11 mouse cellular contexts compared by ENCODE assay signal in genomic region chr11:57012287-57012921, GRCm38 (mm10). TPM values are rescaled to one million over a fixed set of nuclear protein-coding genes. Genes with fewer than 3 reads are reported as not detected.
DNase-seq lines count a peak whose midpoint lies in the region; ATAC-seq and TF ChIP-seq lines count a peak whose summit lies in the region.
"Had no signal": no experiment of that assay in that cellular context is flagged by ENCODE, and none has a peak within 500 bp of the region (broad histone marks: within the 10 kb centered on the region; RNA-seq: fewer than 3 reads in every experiment).

No protein-coding gene starts in this region.

- no peak for DNase-seq in heart, postnatal 0 days (ENCODE audit: low spot score)
- no peak for DNase-seq in heart, postnatal 10 days
- DNase-seq in embryonic facial prominence, embryonic 11.5 days (ENCODE audit: low spot score): no peak
- no peak for DNase-seq in hindbrain, embryonic 10.5 days (ENCODE audit: low spot score)
- DNase-seq in midbrain, embryonic 14.5 days: peak; percentile 54
- no peak for DNase-seq in adrenal gland, adult 18-20 months (ENCODE audit: low spot score in 2 of 2)
- DNase-seq in cerebellum, postnatal 25 days: no peak
- DNase-seq in left cerebral cortex, postnatal 10 days (ENCODE audit: extremely low spot score in 1 of 2, low spot score in 2 of 2): no peak
- DNase-seq: cerebellum, adult 11-12 months; liver, postnatal 0 days; thymus, adult 18-20 months had no signal

- H3K9me3 ChIP-seq in heart, postnatal 0 days (replicated peaks; ENCODE audit: control insufficient read depth, low read length): no peaks in the 10 kb centered on the region
- no peaks in the 10 kb centered on the region for H3K9me3 ChIP-seq in embryonic facial prominence, embryonic 11.5 days (replicated peaks; ENCODE audit: control insufficient read depth, low read length)
- H3K9me3 ChIP-seq in hindbrain, embryonic 10.5 days: no peaks in the 10 kb centered on the region
- no peaks in the 10 kb centered on the region for H3K9me3 ChIP-seq in midbrain, embryonic 14.5 days (ENCODE audit: control insufficient read depth, low read length)

- ATAC-seq in heart, postnatal 0 days (ENCODE audit: insufficient read depth, low read depth): no peak
- ATAC-seq in embryonic facial prominence, embryonic 11.5 days (replicated peaks; ENCODE audit: insufficient number of reproducible peaks, low FRiP score, low TSS enrichment, low read depth): no peak
- no peak for ATAC-seq in midbrain, embryonic 14.5 days (ENCODE audit: low FRiP score, low TSS enrichment)
- ATAC-seq: liver, postnatal 0 days had no signal

- WGBS in heart, postnatal 0 days: 47% methylated on average over 13 of the region's 13 CpGs
- WGBS in embryonic facial prominence, embryonic 11.5 days: 38% methylated on average over 13 of the region's 13 CpGs
- WGBS in hindbrain, embryonic 10.5 days: 40% methylated on average over 13 of the region's 13 CpGs
- WGBS in midbrain, embryonic 14.5 days: 18% methylated on average over 13 of the region's 13 CpGs

- no peak for TF ChIP-seq CTCF in heart, postnatal 0 days (IDR thresholded peaks at IDR 0.05; ENCODE audit: low read depth)

- no peak overlapping the region for H3K9ac ChIP-seq in heart, postnatal 0 days (replicated peaks; ENCODE audit: low read depth, low read length)
- H3K9ac ChIP-seq in embryonic facial prominence, embryonic 11.5 days (replicated peaks; ENCODE audit: low read length): no peak overlapping the region
- H3K9ac ChIP-seq in midbrain, embryonic 14.5 days (replicated peaks; ENCODE audit: low read length): peak overlapping the region; percentile 56
- H3K9ac ChIP-seq: liver, postnatal 0 days had no signal

- no peak for TF ChIP-seq EP300 in heart, postnatal 0 days (IDR thresholded peaks at IDR 0.05; ENCODE audit: low read depth)

- intact Hi-C loops in heart, postnatal 10 days (cut with DNase I): no loop called here
- intact Hi-C loops in left cerebral cortex, postnatal 10 days (cut with DNase I): loop anchor here (5.0 to 10.0 kb wide), 3 partner anchors 302 to 858 kb away; no protein-coding TSS in a partner anchor

- no peak overlapping the region for H3K27ac ChIP-seq in heart, postnatal 0 days (ENCODE audit: low read depth)
- no peak overlapping the region for H3K27ac ChIP-seq in embryonic facial prominence, embryonic 11.5 days (replicated peaks; ENCODE audit: low read depth, low read length)
- H3K27ac ChIP-seq in hindbrain, embryonic 10.5 days: no peak overlapping the region
- H3K27ac ChIP-seq in midbrain, embryonic 14.5 days (replicated peaks; ENCODE audit: low read depth, low read length): peak overlapping the region; percentile 65; the same call in 1 of the 2 replicates

- peak overlapping the region; percentile 69 for H3K4me2 ChIP-seq in heart, postnatal 0 days (ENCODE audit: low read depth, low read length)
- peak overlapping the region; percentile 46; the same call in 1 of the 2 replicates for H3K4me2 ChIP-seq in embryonic facial prominence, embryonic 11.5 days (ENCODE audit: low read depth, low read length)
- peak overlapping the region; percentile 56 for H3K4me2 ChIP-seq in midbrain, embryonic 14.5 days (ENCODE audit: low read length)

- H3K36me3 ChIP-seq in heart, postnatal 0 days (replicated peaks; ENCODE audit: control insufficient read depth, insufficient read depth, low read length): no peaks in the 10 kb centered on the region
- no peaks in the 10 kb centered on the region for H3K36me3 ChIP-seq in embryonic facial prominence, embryonic 11.5 days (replicated peaks; ENCODE audit: control insufficient read depth, insufficient read depth, low read depth, low read length)
- no peaks in the 10 kb centered on the region for H3K36me3 ChIP-seq in hindbrain, embryonic 10.5 days
- no peaks in the 10 kb centered on the region for H3K36me3 ChIP-seq in midbrain, embryonic 14.5 days (ENCODE audit: control insufficient read depth, insufficient read depth, low read length)

- peaks cover 15% of the 10 kb centered on the region for H3K4me1 ChIP-seq in heart, postnatal 0 days (ENCODE audit: control insufficient read depth, insufficient read depth)
- H3K4me1 ChIP-seq in embryonic facial prominence, embryonic 11.5 days (ENCODE audit: control insufficient read depth, insufficient read depth, low read length): no peaks in the 10 kb centered on the region; the same call in 1 of the 2 replicates
- peaks cover 29% of the 10 kb centered on the region for H3K4me1 ChIP-seq in hindbrain, embryonic 10.5 days (replicated peaks)
- H3K4me1 ChIP-seq in midbrain, embryonic 14.5 days (ENCODE audit: control insufficient read depth, insufficient read depth, low read length): 0 out of 2 replicates have a peak, but pooled peaks cover 11% of the 10 kb centered on the region

- H3K4me3 ChIP-seq in heart, postnatal 0 days (ENCODE audit: low read depth, low read length): peak overlapping the region; percentile 42
- H3K4me3 ChIP-seq in embryonic facial prominence, embryonic 11.5 days (ENCODE audit: low read depth, low read length): peak overlapping the region; percentile 1; the same call in 1 of the 2 replicates
- peak overlapping the region; percentile 44 for H3K4me3 ChIP-seq in hindbrain, embryonic 10.5 days
- H3K4me3 ChIP-seq in midbrain, embryonic 14.5 days (replicated peaks; ENCODE audit: low read depth, low read length): peak overlapping the region; percentile 42

- peaks cover 4% of the 10 kb centered on the region; the same call in 1 of the 2 replicates for H3K27me3 ChIP-seq in heart, postnatal 0 days (ENCODE audit: control insufficient read depth, insufficient read depth, low read length)
- H3K27me3 ChIP-seq in embryonic facial prominence, embryonic 11.5 days (ENCODE audit: control insufficient read depth, insufficient read depth, low read length): 0 out of 2 replicates have a peak, but pooled peaks cover 2% of the 10 kb centered on the region
- peaks cover 38% of the 10 kb centered on the region for H3K27me3 ChIP-seq in hindbrain, embryonic 10.5 days (ENCODE audit: insufficient read depth, poor library complexity, severe bottlenecking)
- no peaks in the 10 kb centered on the region for H3K27me3 ChIP-seq in midbrain, embryonic 14.5 days (ENCODE audit: control insufficient read depth, insufficient read depth, low read length)

RNA-seq across cellular contexts. Expression of gene Gria1, which starts 1.2 kb away (rescaled TPM):
- total RNA-seq in heart, postnatal 0 days (2014; rRNA removed; ENCODE audit: low replicate concordance): 5.6 and 17.9 TPM in 2 replicates
- 2.0 and 2.1 TPM in 2 replicates for polyA plus RNA-seq in heart, postnatal 0 days (2015; fragmentation: Nextera tagmentation; extraction: Ambion mirVana)
- total RNA-seq in heart, postnatal 10 days (2021): under 1 TPM; 0.36 to 0.55 TPM
- polyA plus RNA-seq in embryonic facial prominence, embryonic 11.5 days (2014; fragmentation: Nextera tagmentation; extraction: Ambion mirVana): 1.2 and 1.6 TPM in 2 replicates
- 1.00 and 1.8 TPM in 2 replicates for polyA plus RNA-seq in hindbrain, embryonic 10.5 days (2016; fragmentation: Nextera tagmentation; extraction: Ambion mirVana)
- polyA plus RNA-seq in midbrain, embryonic 14.5 days (2014; fragmentation: Nextera tagmentation; extraction: Ambion mirVana): 30.5 and 31.9 TPM in 2 replicates
- total RNA-seq in adrenal gland, adult 18-20 months (2021): under 1 TPM; 0.46 to 0.90 TPM
- 100 to 1,000 TPM; 219 to 226 TPM for total RNA-seq in left cerebral cortex, postnatal 10 days (2021)
- polyA plus RNA-seq: liver, postnatal 0 days had no signal

Comparison
In these comparisons a context has a peak if more than half of its experiments do, and no peak if none do; other contexts are left out.
1. RNA of gene Gria1, which starts 1.2 kb away (total RNA-seq): 219 to 226 TPM in left cerebral cortex, postnatal 10 days; 5.6 to 17.9 TPM in heart, postnatal 0 days, 0.46 to 0.90 TPM in adrenal gland, adult 18-20 months and 0.36 to 0.55 TPM in heart, postnatal 10 days; every median in the first group is over 10 times any median in the second.
2. Peak in every context shown above with its lines, with median percentiles within 50 percentile points of each other: H3K4me2 ChIP-seq and H3K4me3 ChIP-seq.